Mouse (Mus musculus): ENCODE results near the gene Skor1. TPM values are rescaled to one million over a fixed set of nuclear protein-coding genes. Genes with fewer than 3 reads are reported as not detected.

Skor1 gene
- 0.41 TPM for total RNA-seq (2023)

GRCm38 (mm10) chr9:63148410-63149371, at the start of gene Skor1:
TSS of gene Skor1 (minus strand) at chr9:63148961.

Other genes with a start within 250 kb of the Skor1 start
- gene Pias1, start 161.0 kb downstream of the Skor1 start, total RNA-seq (2023) = 122 TPM
- 43.5 TPM for gene Map2k5, start 228.9 kb upstream of the Skor1 start, total RNA-seq (2023)

All from CD4-positive naive resting alpha-beta T cell, adult 76 days (primary cell).